Mouse (Mus musculus): ENCODE data around the gene Mrps21.
A peak's percentile ranks its signal among the peaks of the same experiment; 100 is the strongest.
"Not testable (repeated sequence)": the region's sequence is repeated elsewhere in the genome, so short reads cannot be mapped to it uniquely, and the experiment has no call there.

Mrps21 gene

GRCm38 (mm10) chr3:95871392-95871867 is at the start of gene Mrps21:
Gene Mrps21, minus strand, starts transcription at chr3:95871519.
- DNase-seq = peak; percentile 89

GRCm38 (mm10) chr3:95920532-95920931 is 49.2 kb upstream of the Mrps21 start:
- not testable (repeated sequence) for DNase-seq

GRCm38 (mm10) chr3:95916760-95917159 is 45.4 kb upstream of the Mrps21 start:
- DNase-seq = no peak

GRCm38 (mm10) chr3:95914706-95915105 is 43.4 kb upstream of the Mrps21 start:
- DNase-seq = no peak

- DNase-seq = no peak
Measured at GRCm38 (mm10) chr3:95907613-95908012, 36.3 kb upstream of the Mrps21 start.

GRCm38 (mm10) chr3:95906860-95907259 is 35.5 kb upstream of the Mrps21 start:
- DNase-seq = peak; percentile 71

- peak; percentile 82 for DNase-seq
Measured at GRCm38 (mm10) chr3:95905940-95906492, 34.7 kb upstream of the Mrps21 start.

GRCm38 (mm10) chr3:95905146-95905939 is 34.0 kb upstream of the Mrps21 start:
- peak; percentile 78 for DNase-seq

GRCm38 (mm10) chr3:95904568-95904967 is 33.2 kb upstream of the Mrps21 start, which contains the start of gene Car14:
Gene Car14, minus strand, starts transcription at chr3:95904691.
- peak; percentile 28 for DNase-seq

GRCm38 (mm10) chr3:95903753-95904502 is 32.6 kb upstream of the Mrps21 start:
- no peak for DNase-seq

- DNase-seq = no peak
Measured at GRCm38 (mm10) chr3:95902643-95903042, 31.3 kb upstream of the Mrps21 start.

GRCm38 (mm10) chr3:95902373-95902625 is 31.0 kb upstream of the Mrps21 start:
- no peak for DNase-seq

GRCm38 (mm10) chr3:95901616-95902372 is 30.5 kb upstream of the Mrps21 start:
- DNase-seq = no peak

- DNase-seq = no peak
Measured at GRCm38 (mm10) chr3:95899800-95900524, 28.6 kb upstream of the Mrps21 start.

GRCm38 (mm10) chr3:95895501-95895900 is 24.2 kb upstream of the Mrps21 start:
- DNase-seq = not testable (repeated sequence)

GRCm38 (mm10) chr3:95894317-95895160 is 23.2 kb upstream of the Mrps21 start:
- peak; percentile 86 for DNase-seq

- DNase-seq = peak; percentile 99
Measured at GRCm38 (mm10) chr3:95893606-95894316, 22.4 kb upstream of the Mrps21 start, which contains the start of gene Aph1a. Gene Aph1a, plus strand, starts transcription at chr3:95893969.

GRCm38 (mm10) chr3:95893126-95893525 is 21.8 kb upstream of the Mrps21 start:
- DNase-seq = peak; percentile 78

GRCm38 (mm10) chr3:95892066-95893052 is 21.0 kb upstream of the Mrps21 start:
- DNase-seq = peak; percentile 73

All from lung, postnatal 10 days (tissue).